Mouse (Mus musculus) megakaryocyte, embryonic 14.5 days (primary cell): ENCODE data around the gene Sh3rf1. TPM values are rescaled to one million over a fixed set of nuclear protein-coding genes. Genes with fewer than 3 reads are reported as not detected.

Source experiments
- H3K27me3 ChIP-seq: replicated peaks from 2 replicates; pipeline ENCODE3; 2012; ENCODE audit warnings: inconsistent platforms
- H3K36me3 ChIP-seq: replicated peaks from 2 replicates; pipeline ENCODE3; 2012; ENCODE audit warnings: low read length, inconsistent platforms, mixed read lengths
- H3K4me1 ChIP-seq: 2 replicates; pipeline ENCODE4 v1.6.1; 2012; ENCODE audit warnings: inconsistent platforms
- H3K4me3 ChIP-seq: replicated peaks from 2 replicates; pipeline ENCODE3; 2012; ENCODE audit warnings: moderate library complexity, mild to moderate bottlenecking, inconsistent platforms
- H3K9me3 ChIP-seq: 2 replicates; pipeline ENCODE4 v1.6.1; 2012; ENCODE audit warnings: inconsistent platforms
- FLI1 ChIP-seq: IDR thresholded peaks from 2 replicates; pipeline ENCODE4 v1.6.1; 2012; ENCODE audit warnings: low read length, inconsistent platforms, mixed read lengths
- GATA1 ChIP-seq: IDR thresholded peaks from 3 replicates; pipeline ENCODE4 v1.6.1; 2012; ENCODE audit warnings: mixed read lengths, low read length, inconsistent platforms, borderline replicate concordance
- polyA plus RNA-seq: library from polyadenylated mRNA; stranded (reverse); fragments of >175 nt; gene quantifications from 2 replicates; pipeline ENCODE4 v1.2.3, GENCODE M21; 2012; ENCODE audit warnings: low replicate concordance; ENCODE audit not compliant: insufficient read depth

The Sh3rf1 gene
- polyA plus RNA-seq, 1 experiment: 1.3 TPM

GRCm38 (mm10) chr8:61355503-61355902, 131.8 kb downstream of the Sh3rf1 start:
- Histone ChIP-seq H3K36me3 (peaks cover under 1% of the 10 kb centered on the region), H3K4me1 (no peaks in the 10 kb centered on the region), H3K9me3 (no peaks in the 10 kb centered on the region), H3K4me3 (no peak overlapping the region), H3K27me3 (no peaks in the 10 kb centered on the region)
- TF ChIP-seq FLI1: no peak
- no peak for TF ChIP-seq GATA1

- peaks cover 8% of the 10 kb centered on the region for H3K36me3 ChIP-seq
- H3K9me3 ChIP-seq: no peaks in the 10 kb centered on the region
- H3K4me3 ChIP-seq: no peak overlapping the region
- H3K27me3 ChIP-seq: no peaks in the 10 kb centered on the region
- H3K4me1 ChIP-seq: no peaks in the 10 kb centered on the region
- no peak for TF ChIP-seq FLI1
- TF ChIP-seq GATA1: no peak
Measured at GRCm38 (mm10) chr8:61359004-61359403, 135.3 kb downstream of the Sh3rf1 start.

GRCm38 (mm10) chr8:61359851-61360272, 136.2 kb downstream of the Sh3rf1 start:
- no peak for TF ChIP-seq GATA1
- TF ChIP-seq FLI1: no peak
- Histone ChIP-seq H3K9me3 (no peaks in the 10 kb centered on the region), H3K27me3 (no peaks in the 10 kb centered on the region), H3K4me1 (no peaks in the 10 kb centered on the region), H3K36me3 (peaks cover 8% of the 10 kb centered on the region), H3K4me3 (no peak overlapping the region)

- no peaks in the 10 kb centered on the region for H3K4me1 ChIP-seq
- H3K27me3 ChIP-seq: no peaks in the 10 kb centered on the region
- TF ChIP-seq FLI1: no peak
- TF ChIP-seq GATA1: no peak
Measured at GRCm38 (mm10) chr8:61360362-61360761, 136.7 kb downstream of the Sh3rf1 start.

GRCm38 (mm10) chr8:61361476-61361875, 137.8 kb downstream of the Sh3rf1 start:
- Histone ChIP-seq H3K4me1 (no peaks in the 10 kb centered on the region), H3K4me3 (no peak overlapping the region), H3K36me3 (peaks cover 8% of the 10 kb centered on the region), H3K9me3 (no peaks in the 10 kb centered on the region), H3K27me3 (peaks cover under 1% of the 10 kb centered on the region)
- no peak for TF ChIP-seq FLI1
- TF ChIP-seq GATA1: no peak

More at GRCm38 (mm10) chr8:61360362-61360761, 136.7 kb downstream of the Sh3rf1 start:
- peaks cover 8% of the 10 kb centered on the region for H3K36me3 ChIP-seq
- no peak overlapping the region for H3K4me3 ChIP-seq
- no peaks in the 10 kb centered on the region for H3K9me3 ChIP-seq

- TF ChIP-seq GATA1 (no peak), FLI1 (no peak)
- Histone ChIP-seq H3K4me3 (no peak overlapping the region), H3K36me3 (peaks cover 8% of the 10 kb centered on the region), H3K9me3 (no peaks in the 10 kb centered on the region), H3K27me3 (peaks cover 3% of the 10 kb centered on the region), H3K4me1 (no peaks in the 10 kb centered on the region)
Measured at GRCm38 (mm10) chr8:61362301-61362913, 138.7 kb downstream of the Sh3rf1 start.

- no peak overlapping the region for H3K4me3 ChIP-seq
- H3K27me3 ChIP-seq: peaks cover 9% of the 10 kb centered on the region
- no peaks in the 10 kb centered on the region for H3K9me3 ChIP-seq
- TF ChIP-seq FLI1 (no peak), GATA1 (no peak)
- peaks cover 22% of the 10 kb centered on the region for H3K36me3 ChIP-seq
- peaks cover 12% of the 10 kb centered on the region for H3K4me1 ChIP-seq
Measured at GRCm38 (mm10) chr8:61373303-61373702, 149.6 kb downstream of the Sh3rf1 start.

- Histone ChIP-seq H3K36me3 (peaks cover 22% of the 10 kb centered on the region), H3K9me3 (no peaks in the 10 kb centered on the region), H3K4me1 (peaks cover 16% of the 10 kb centered on the region), H3K4me3 (no peak overlapping the region), H3K27me3 (peaks cover 9% of the 10 kb centered on the region)
- no peak for TF ChIP-seq GATA1
- no peak for TF ChIP-seq FLI1
Measured at GRCm38 (mm10) chr8:61374059-61374755, 150.5 kb downstream of the Sh3rf1 start.

- Histone ChIP-seq H3K36me3 (peaks cover 22% of the 10 kb centered on the region), H3K27me3 (peaks cover 9% of the 10 kb centered on the region), H3K4me1 (peaks cover 16% of the 10 kb centered on the region), H3K4me3 (no peak overlapping the region), H3K9me3 (no peaks in the 10 kb centered on the region)
- no peak for TF ChIP-seq FLI1
- TF ChIP-seq GATA1: no peak
Measured at GRCm38 (mm10) chr8:61375205-61375604, 151.5 kb downstream of the Sh3rf1 start.

GRCm38 (mm10) chr8:61378847-61379698, 155.4 kb downstream of the Sh3rf1 start:
- peaks cover 8% of the 10 kb centered on the region for H3K36me3 ChIP-seq
- TF ChIP-seq GATA1: no peak
- TF ChIP-seq FLI1: no peak

More at GRCm38 (mm10) chr8:61378847-61379698, 155.4 kb downstream of the Sh3rf1 start:
- H3K4me3 ChIP-seq: no peak overlapping the region
- peaks cover 4% of the 10 kb centered on the region; the same call in 1 of the 2 replicates for H3K4me1 ChIP-seq
- H3K27me3 ChIP-seq: peaks cover under 1% of the 10 kb centered on the region
- no peaks in the 10 kb centered on the region for H3K9me3 ChIP-seq
